Mouse (Mus musculus): Measurements from ENCODE around the gene Olfr18. TPM values are rescaled to one million over a fixed set of nuclear protein-coding genes. Genes with fewer than 3 reads are reported as not detected.

Gene Olfr18
- 0.30 TPM for polyA plus RNA-seq (2017; shearing (Covaris generic))

DNA sequence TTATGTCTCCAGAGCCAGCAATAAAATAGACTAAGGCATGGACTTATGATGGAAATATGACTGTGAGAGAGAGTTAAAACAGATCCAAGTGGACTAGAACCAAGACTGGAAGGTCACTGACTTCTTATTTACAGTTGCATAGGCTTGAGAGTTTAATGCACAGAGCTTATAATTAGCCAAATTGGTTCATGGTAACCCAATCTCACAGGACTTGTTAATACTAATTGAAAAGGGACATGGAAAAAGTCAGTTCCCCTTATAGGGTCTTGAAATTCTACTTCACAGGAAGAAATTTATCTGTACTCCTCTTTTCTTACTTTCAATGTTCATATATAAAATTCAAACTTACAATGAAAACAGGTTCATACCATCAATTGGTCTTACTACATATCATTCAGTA lies at the start of gene Olfr18:
Olfr18 (minus strand) TSS at position 101 of the 400 bp plus-strand sequence.

DNA sequence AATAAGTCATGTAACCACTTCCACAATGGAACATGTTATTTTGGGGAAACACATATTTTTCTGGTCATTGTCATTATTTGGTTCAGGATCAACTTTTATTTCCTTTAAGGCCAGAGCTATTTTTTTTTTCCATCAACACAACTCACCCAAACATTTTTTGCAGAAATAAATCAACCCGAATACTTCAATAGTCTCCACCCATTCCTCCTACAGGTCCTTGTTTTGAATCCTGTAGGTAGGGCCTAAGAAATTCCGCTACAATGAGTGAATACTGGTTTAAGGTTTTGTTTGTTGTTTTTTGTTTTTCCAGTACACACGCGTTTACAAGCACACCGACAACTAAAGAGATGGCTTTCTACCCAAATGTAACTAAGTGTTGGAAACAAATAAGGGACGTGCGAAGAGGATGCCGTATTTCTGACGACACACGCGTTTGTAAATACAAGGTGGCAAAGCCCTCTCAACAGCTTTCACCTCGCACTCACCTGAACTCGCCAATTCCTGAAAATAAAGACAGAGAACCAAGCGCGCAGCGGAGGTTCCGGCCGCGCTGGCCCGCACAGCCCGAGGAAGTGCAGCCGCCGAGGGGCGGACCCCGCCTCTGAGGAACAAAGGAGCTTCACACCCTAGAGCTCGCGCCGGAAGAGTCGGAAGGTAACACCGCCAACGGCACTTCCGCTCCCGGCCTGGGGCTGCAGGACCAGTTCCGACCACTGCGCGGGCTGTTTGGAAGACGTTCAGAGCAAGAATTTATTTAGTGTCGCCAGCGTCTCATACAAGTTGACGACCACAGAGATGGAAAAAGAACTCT lies 48.8 kb upstream of the Olfr18 start, which contains the start of gene Zfp560:
Zfp560 (minus strand) TSS at position 646 of the 811 bp plus-strand sequence.

DNA sequence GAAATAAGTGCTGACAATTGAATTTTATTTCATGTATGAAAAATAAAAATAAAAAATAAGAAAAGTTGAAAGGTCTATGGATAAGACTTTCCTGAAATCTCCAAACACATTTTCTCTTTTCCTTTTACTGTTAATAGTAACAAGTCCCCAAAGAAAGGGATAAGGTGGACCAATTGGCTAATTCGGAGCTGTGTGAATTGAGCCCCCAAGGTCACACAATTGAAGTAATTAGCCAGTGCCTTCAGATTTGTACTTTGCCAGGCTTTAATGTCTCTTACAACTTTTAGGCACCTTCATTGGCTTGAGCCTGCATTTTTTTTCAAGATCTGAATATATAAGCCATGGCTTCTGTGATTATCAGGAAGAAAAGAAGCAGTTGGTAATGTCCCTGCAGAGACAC lies 37.7 kb downstream of the Olfr18 start, which contains the start of gene Olfr873:
Olfr873 (plus strand) TSS at position 301 of the 400 bp plus-strand sequence.

GRCm38 (mm10) chr9:20282051-20282450 lies 53.8 kb downstream of the Olfr18 start, which contains the start of gene Olfr39:
Olfr39 (plus strand) TSS chr9:20282351.

Other genes starting within 250 kb of the Olfr18 start
- gene Olfr868, start 237.5 kb downstream of the Olfr18 start, polyA plus RNA-seq (2017; shearing (Covaris generic)) = not detected
- not detected for gene Olfr869, start 207.1 kb downstream of the Olfr18 start, polyA plus RNA-seq (2017; shearing (Covaris generic))
- not detected for gene Olfr870, start 162.0 kb downstream of the Olfr18 start, polyA plus RNA-seq (2017; shearing (Covaris generic))
- not detected for gene Olfr871, start 123.9 kb downstream of the Olfr18 start, polyA plus RNA-seq (2017; shearing (Covaris generic))
- 0.24 TPM for gene Olfr872, start 99.0 kb downstream of the Olfr18 start, polyA plus RNA-seq (2017; shearing (Covaris generic))
- 0.32 TPM for gene Olfr39, start 53.7 kb downstream of the Olfr18 start, polyA plus RNA-seq (2017; shearing (Covaris generic))
- gene Olfr873, start 37.6 kb downstream of the Olfr18 start, polyA plus RNA-seq (2017; shearing (Covaris generic)) = not detected
- 26.3 TPM for gene Zfp560, start 49.1 kb upstream of the Olfr18 start, polyA plus RNA-seq (2017; shearing (Covaris generic))
- gene Zfp26, start 124.1 kb upstream of the Olfr18 start, polyA plus RNA-seq (2017; shearing (Covaris generic)) = 26.6 TPM
- 6.2 TPM for gene Zfp426, start 156.7 kb upstream of the Olfr18 start, polyA plus RNA-seq (2017; shearing (Covaris generic))
- gene Zfp266, start 185.3 kb upstream of the Olfr18 start, polyA plus RNA-seq (2017; shearing (Covaris generic)) = 40.5 TPM
- gene Zfp846, start 245.2 kb upstream of the Olfr18 start, polyA plus RNA-seq (2017; shearing (Covaris generic)) = 10.8 TPM